Mouse (Mus musculus) kidney, adult 18-20 months (tissue): Measurements from ENCODE around the gene Irf2.

Source experiments
- DNase-seq: peaks from one replicate; pipeline ENCODE4 v3.0.0; 2021

Gene Irf2

DNA sequence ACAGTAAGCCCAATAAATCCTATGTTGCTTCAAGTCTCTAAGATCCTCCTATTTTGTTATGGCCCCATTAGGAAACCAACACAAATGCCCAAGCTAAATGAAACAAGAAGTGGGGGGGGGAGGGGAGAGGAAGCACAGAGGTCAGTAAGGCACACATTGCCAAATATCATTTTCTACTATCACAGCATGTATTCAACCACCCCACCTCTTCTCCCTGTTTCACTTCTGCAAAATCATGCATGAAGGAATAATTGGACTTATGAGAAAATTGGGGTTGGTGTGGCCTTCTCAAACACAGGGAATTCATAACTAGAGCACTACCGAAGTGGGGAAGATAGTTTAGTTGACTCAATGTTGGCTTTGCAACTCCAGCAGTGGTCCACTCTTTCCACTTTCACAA, 146.7 kb downstream of the Irf2 start:
- DNase-seq = no peak

DNA sequence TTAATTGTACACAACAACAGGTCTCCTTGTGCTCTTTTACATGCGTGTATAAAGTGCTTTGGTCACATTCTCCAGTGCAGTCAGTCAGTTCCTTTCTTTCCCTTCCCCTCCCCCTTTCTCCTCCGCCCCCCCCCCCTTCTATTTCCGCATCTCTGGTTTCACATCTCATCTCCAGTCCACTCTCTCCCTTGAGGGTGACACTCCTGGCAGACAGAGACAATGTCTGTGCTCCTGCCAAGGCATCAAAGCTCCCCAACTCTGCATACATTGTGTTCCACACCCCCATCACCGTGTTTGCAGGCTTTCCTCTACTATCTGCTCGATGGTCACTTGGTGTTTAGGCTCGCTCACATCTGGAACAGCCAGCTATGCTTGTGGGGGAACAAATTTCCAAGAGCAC, 147.9 kb downstream of the Irf2 start:
- no peak for DNase-seq

DNA sequence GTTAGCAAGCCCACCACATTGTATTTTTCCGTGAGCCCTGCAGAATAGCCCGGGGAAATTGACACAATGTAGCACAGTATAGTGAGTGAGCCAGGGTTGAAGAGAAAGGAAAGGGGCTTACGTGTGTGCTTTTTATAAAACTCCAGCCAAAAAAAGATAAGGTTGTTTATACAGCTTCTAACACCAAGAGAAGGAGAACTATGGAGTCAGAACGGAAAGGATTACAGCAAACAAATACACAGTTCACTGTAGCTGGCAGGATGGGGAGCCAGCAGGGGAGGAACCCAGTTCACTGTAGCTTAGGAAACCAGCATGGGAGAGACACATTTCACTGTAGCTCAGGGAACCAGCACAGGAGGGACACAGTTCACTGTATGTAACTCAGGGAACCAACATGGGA, 149.0 kb downstream of the Irf2 start:
- DNase-seq = no peak

- DNase-seq = no peak
Measured at GRCm38 (mm10) chr8:46890241-46890640, 150.7 kb downstream of the Irf2 start.

- DNase-seq = peak; percentile 14
Measured at GRCm38 (mm10) chr8:46892511-46893273, 153.2 kb downstream of the Irf2 start.

DNA sequence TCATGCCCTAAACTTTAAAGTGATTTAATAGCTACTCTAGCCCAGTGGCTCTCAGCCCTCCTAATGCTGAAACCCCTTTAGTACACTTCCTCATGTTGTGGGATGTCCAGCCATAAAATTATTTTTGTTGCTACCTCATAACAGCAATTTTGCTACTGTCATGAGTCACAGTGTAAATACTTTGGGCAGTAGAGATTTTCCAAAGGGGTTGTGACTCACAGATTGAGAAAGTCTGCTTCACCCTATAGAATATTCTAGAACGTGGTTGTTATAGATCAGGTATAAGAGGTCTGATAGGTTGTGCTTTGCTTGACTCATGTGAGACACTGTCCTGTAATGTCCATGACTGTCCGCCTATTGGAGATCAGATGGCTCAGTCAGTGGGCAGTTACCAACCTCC, 154.9 kb downstream of the Irf2 start:
- DNase-seq = no peak

- DNase-seq = no peak
Measured at GRCm38 (mm10) chr8:46896005-46896404, 156.5 kb downstream of the Irf2 start.

DNA sequence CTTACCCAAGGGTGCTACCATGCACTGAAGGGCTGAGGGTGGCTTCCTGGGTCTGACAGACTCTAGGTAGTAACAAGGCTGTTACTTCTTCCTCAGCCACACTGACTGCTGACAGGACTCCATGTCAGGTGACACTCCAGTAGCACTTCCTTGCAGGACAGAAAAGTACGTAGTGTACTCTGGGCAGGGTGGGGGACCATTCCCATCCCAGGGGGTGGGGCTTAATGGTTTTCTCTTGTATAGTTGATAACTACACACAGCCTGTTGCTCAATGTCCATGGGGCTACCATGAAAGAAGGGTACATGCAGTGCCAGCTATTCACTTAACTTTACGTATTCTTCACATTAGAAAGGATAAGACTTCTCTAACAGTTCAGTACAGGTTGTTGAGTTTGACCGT, 157.2 kb downstream of the Irf2 start:
- no peak for DNase-seq
